Mouse (Mus musculus) liver, postnatal 0 days (tissue): ENCODE data around the gene Elfn2.

Experiments
- CTCF ChIP-seq: sonication (generic); IDR thresholded peaks from 2 replicates; pipeline ENCODE4 v1.5.1; 2016; ENCODE audit warnings: antibody characterized with exemption, low read depth
- EP300 ChIP-seq: IDR thresholded peaks from 2 replicates; pipeline ENCODE4 v1.6.1; 2016; ENCODE audit warnings: antibody characterized with exemption, low read depth, mild to moderate bottlenecking

GRCm38 (mm10) chr15:78664268-78664667, 54.3 kb downstream of the Elfn2 start:
- TF ChIP-seq CTCF (no peak), EP300 (no peak)
